In the genomic region with DNA sequence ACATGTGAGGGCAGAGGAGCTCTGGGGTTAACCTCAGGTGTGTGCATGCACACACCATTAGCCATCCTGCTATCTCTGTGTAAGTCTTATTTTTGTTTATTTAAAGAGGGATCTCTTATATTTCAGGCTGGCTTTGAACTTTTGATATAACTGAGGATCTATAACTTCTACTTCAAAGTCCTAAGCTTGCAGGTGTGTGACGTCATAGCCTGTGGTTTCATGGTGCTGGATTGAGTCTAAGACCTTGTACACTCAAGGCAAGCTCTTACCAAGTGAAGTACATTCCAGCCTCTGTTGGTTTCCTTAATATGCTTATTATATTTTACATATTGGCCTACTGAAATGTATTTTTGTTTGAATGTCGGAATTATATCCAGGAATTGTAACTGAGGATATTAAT, we compare ENCODE assay signal across 21 mouse cellular contexts.
DNase-seq lines count a peak whose midpoint lies in the region; ATAC-seq and TF ChIP-seq lines count a peak whose summit lies in the region.
"Had no signal": no experiment of that assay in that cellular context is flagged by ENCODE, and none has a peak within 500 bp of the region (broad histone marks: within the 10 kb centered on the region; RNA-seq: fewer than 3 reads in every experiment).

No protein-coding gene starts in this region.

- H3K36me3 ChIP-seq in liver, postnatal 0 days (replicated peaks; ENCODE audit: insufficient read depth, low read length) = peaks cover 9% of the 10 kb centered on the region
- H3K36me3 ChIP-seq in liver, embryonic 12.5 days = no peaks in the 10 kb centered on the region

- no peak overlapping the region for H3K27ac ChIP-seq in liver, postnatal 0 days (ENCODE audit: low read depth)
- H3K27ac ChIP-seq in liver, embryonic 12.5 days = no peak overlapping the region
- H3K27ac ChIP-seq: embryonic facial prominence, embryonic 12.5 days; embryonic facial prominence, embryonic 15.5 days; forebrain, embryonic 12.5 days; forebrain, embryonic 15.5 days; hindbrain, embryonic 12.5 days; hindbrain, embryonic 15.5 days had no signal

- H3K9ac ChIP-seq in liver, postnatal 0 days (replicated peaks) = no peak overlapping the region
- no peak overlapping the region for H3K9ac ChIP-seq in liver, embryonic 12.5 days
- H3K9ac ChIP-seq: embryonic facial prominence, embryonic 12.5 days; embryonic facial prominence, embryonic 15.5 days; forebrain, embryonic 12.5 days; forebrain, embryonic 15.5 days; hindbrain, embryonic 12.5 days; hindbrain, embryonic 15.5 days had no signal

- no peak for TF ChIP-seq EP300 in liver, postnatal 0 days (IDR thresholded peaks at IDR 0.05; ENCODE audit: low read depth)

- H3K4me1 ChIP-seq in liver, postnatal 0 days (ENCODE audit: insufficient read depth) = no peaks in the 10 kb centered on the region
- H3K4me1 ChIP-seq in liver, embryonic 12.5 days = no peaks in the 10 kb centered on the region
- H3K4me1 ChIP-seq: embryonic facial prominence, embryonic 12.5 days; embryonic facial prominence, embryonic 15.5 days; forebrain, embryonic 12.5 days; forebrain, embryonic 15.5 days; hindbrain, embryonic 12.5 days; hindbrain, embryonic 15.5 days had no signal

- DNase-seq in liver, postnatal 0 days = peak; percentile 1
- DNase-seq in thymus, postnatal 14 days = peak; percentile 53
- DNase-seq in thymus, postnatal 36 days = no peak
- no peak for DNase-seq in gastrocnemius, postnatal 14 days
- DNase-seq in B cell, adult 2 months = no peak
- DNase-seq: adrenal gland, adult 2 months; adrenal gland, postnatal 14 days; cerebellum, adult 11 months; cerebellum, adult 2 months; cerebellum, adult 9-11 months; cerebellum, postnatal 25 days; gastrocnemius, postnatal 10 days had no signal

- no peak for ATAC-seq in liver, postnatal 0 days
- no peak for ATAC-seq in liver, embryonic 12.5 days
- 0 out of 2 replicates have a peak, but pooled peaks have one; percentile 21 for ATAC-seq in erythroid progenitor cell, adult 5-6 weeks (replicated peaks; ENCODE audit: low FRiP score, poor library complexity, severe bottlenecking)
- ATAC-seq: forebrain, embryonic 15.5 days had no signal

- H3K9me3 ChIP-seq in liver, postnatal 0 days (ENCODE audit: low read length) = no peaks in the 10 kb centered on the region
- no peaks in the 10 kb centered on the region for H3K9me3 ChIP-seq in liver, embryonic 12.5 days (replicated peaks)
- H3K9me3 ChIP-seq: embryonic facial prominence, embryonic 12.5 days; embryonic facial prominence, embryonic 15.5 days; forebrain, embryonic 12.5 days; forebrain, embryonic 15.5 days; hindbrain, embryonic 12.5 days; hindbrain, embryonic 15.5 days had no signal

- H3K27me3 ChIP-seq in liver, postnatal 0 days (ENCODE audit: insufficient read depth, low read length) = no peaks in the 10 kb centered on the region
- no peaks in the 10 kb centered on the region for H3K27me3 ChIP-seq in liver, embryonic 12.5 days (replicated peaks)
- H3K27me3 ChIP-seq: embryonic facial prominence, embryonic 12.5 days; embryonic facial prominence, embryonic 15.5 days; forebrain, embryonic 12.5 days; forebrain, embryonic 15.5 days; hindbrain, embryonic 12.5 days; hindbrain, embryonic 15.5 days had no signal

- no peak overlapping the region for H3K4me2 ChIP-seq in liver, postnatal 0 days (ENCODE audit: low read depth, low read length)
- H3K4me2 ChIP-seq in liver, embryonic 12.5 days = no peak overlapping the region
- H3K4me2 ChIP-seq: embryonic facial prominence, embryonic 12.5 days; embryonic facial prominence, embryonic 15.5 days; forebrain, embryonic 12.5 days; forebrain, embryonic 15.5 days; heart, embryonic 11.5 days; hindbrain, embryonic 12.5 days; hindbrain, embryonic 15.5 days had no signal

- no peak overlapping the region for H3K4me3 ChIP-seq in liver, postnatal 0 days (ENCODE audit: low read depth, low read length)
- H3K4me3 ChIP-seq in liver, embryonic 12.5 days = no peak overlapping the region
- H3K4me3 ChIP-seq: embryonic facial prominence, embryonic 12.5 days; embryonic facial prominence, embryonic 15.5 days; forebrain, embryonic 12.5 days; forebrain, embryonic 15.5 days; hindbrain, embryonic 12.5 days; hindbrain, embryonic 15.5 days had no signal

- no peak for TF ChIP-seq CTCF in liver, postnatal 0 days (IDR thresholded peaks at IDR 0.05; ENCODE audit: low read depth)

- intact Hi-C loops in gastrocnemius, postnatal 14 days (cut with DNase I; ENCODE audit: low total_unique reads) = no loop called here

- WGBS in liver, postnatal 0 days (ENCODE audit: insufficient replicate concordance) = 80% methylated on average over 2 of the region's 2 CpGs
- 73% methylated on average over 2 of the region's 2 CpGs for WGBS in liver, embryonic 12.5 days (ENCODE audit: insufficient replicate concordance)

Comparison
In these comparisons a context has a peak if more than half of its experiments do, and no peak if none do; other contexts are left out.
1. DNase-seq: peak in liver, postnatal 0 days (single experiment) and thymus, postnatal 14 days (single experiment); none in thymus, postnatal 36 days (0 of 2), gastrocnemius, postnatal 14 days (single experiment) and B cell, adult 2 months (0 of 2).